Mouse (Mus musculus) layer of hippocampus, postnatal 25 days (tissue): ENCODE data around the gene Srrm2. TPM values are rescaled to one million over a fixed set of nuclear protein-coding genes. Genes with fewer than 3 reads are reported as not detected.

Source experiments
- DNase-seq, 2 experiments: peaks; one replicate each; pipeline ENCODE4 v3.0.0; 2022; ENCODE audit warnings: mixed read lengths in 2 of 2, low spot score in 1 of 2; ENCODE audit errors: extremely low spot score in 1 of 2
- microRNA-seq, 2 experiments: library from miRNA; unstranded; fragments of <30 nt; microRNA quantifications; one replicate each; pipeline ENCODE4 v1.2.0; 2021
- total RNA-seq, 2 experiments: library from RNA; stranded (reverse); gene quantifications; 2 replicates each; pipeline ENCODE4 v1.2.3; 2021

The Srrm2 gene
- total RNA-seq, 2 experiments from 2014 or later = 400 to 605 TPM

- DNase-seq = peak in 1 of 2 experiments; percentile 58
Measured at GRCm38 (mm10) chr17:23843812-23844273, 53.5 kb downstream of the Srrm2 start, which contains the start of the genes Prss32 and Prss41. Gene Prss32 (plus strand): TSS chr17:23843855. Gene Prss41 (minus strand): TSS chr17:23844172.

GRCm38 (mm10) chr17:23850028-23850427 is 59.7 kb downstream of the Srrm2 start:
- DNase-seq = no peak

GRCm38 (mm10) chr17:23850853-23851749 is 60.8 kb downstream of the Srrm2 start:
- DNase-seq = peak in 1 of 2 experiments; percentile 75

- peak in 1 of 2 experiments; percentile 33 for DNase-seq
Measured at GRCm38 (mm10) chr17:23853292-23853691, 63.0 kb downstream of the Srrm2 start.

- no peak for DNase-seq
Measured at GRCm38 (mm10) chr17:23854229-23854765, 64.0 kb downstream of the Srrm2 start.

GRCm38 (mm10) chr17:23857193-23857592 is 66.9 kb downstream of the Srrm2 start:
- no peak for DNase-seq

- no peak for DNase-seq
Measured at GRCm38 (mm10) chr17:23857913-23858312, 67.6 kb downstream of the Srrm2 start.

- DNase-seq = no peak
Measured at GRCm38 (mm10) chr17:23862926-23863325, 72.6 kb downstream of the Srrm2 start.

- DNase-seq = no peak
Measured at GRCm38 (mm10) chr17:23867756-23868155, 77.4 kb downstream of the Srrm2 start, which contains the start of gene Prss21. Gene Prss21 (plus strand): TSS chr17:23868056.

- no peak for DNase-seq
Measured at GRCm38 (mm10) chr17:23868513-23868912, 78.2 kb downstream of the Srrm2 start.

Small RNA genes within 50 kb of the gene (microRNA-seq; reads per million reads assigned to microRNA genes)
- 2.8 to 4.0 reads per million in 2 experiments for gene Mir5125

Other genes starting within 250 kb of the Srrm2 start
- 1 to 10 TPM; 5.5 to 7.6 TPM for gene Zfp213, start 226.3 kb upstream of the Srrm2 start, total RNA-seq
- 10 to 100 TPM; 30.2 to 35.1 TPM for gene Zfp13, start 191.0 kb upstream of the Srrm2 start, total RNA-seq
- gene Zscan10, start 189.7 kb upstream of the Srrm2 start, total RNA-seq = not detected
- under 1 TPM; 0.19 to 0.22 TPM for gene Mmp25, start 145.3 kb upstream of the Srrm2 start, total RNA-seq
- not detected for gene Bicdl2, start 130.0 kb upstream of the Srrm2 start, total RNA-seq
- gene Hcfc1r1, start 116.9 kb upstream of the Srrm2 start, total RNA-seq = 100 to 1,000 TPM; 119 to 129 TPM
- gene Thoc6, start 116.7 kb upstream of the Srrm2 start, total RNA-seq = 10 to 100 TPM in 1 of 2 experiments, 1 to 10 TPM in 1; 9.0 to 10.1 TPM
- 1 to 10 TPM; 5.8 to 8.8 TPM for gene Tnfrsf12a, start 113.1 kb upstream of the Srrm2 start, total RNA-seq
- not detected for gene Cldn6, start 111.3 kb upstream of the Srrm2 start, total RNA-seq
- not detected for gene Cldn9, start 106.5 kb upstream of the Srrm2 start, total RNA-seq
- gene 1520401A03Rik, start 67.7 kb upstream of the Srrm2 start, total RNA-seq = under 1 TPM; 0.17 to 0.61 TPM
- 1 to 10 TPM; 2.7 to 3.7 TPM for gene Pkmyt1, start 64.2 kb upstream of the Srrm2 start, total RNA-seq
- 10 to 100 TPM; 55.1 to 58.7 TPM for gene Paqr4, start 49.7 kb upstream of the Srrm2 start, total RNA-seq
- gene Kremen2, start 44.7 kb upstream of the Srrm2 start, total RNA-seq = under 1 TPM; 0.28 to 0.49 TPM
- 100 to 1,000 TPM; 263 to 298 TPM for gene Flywch1, start 18.9 kb upstream of the Srrm2 start, total RNA-seq
- gene Flywch2, start 4.5 kb upstream of the Srrm2 start, total RNA-seq = 10 to 100 TPM; 11.3 to 18.4 TPM
- 100 to 1,000 TPM; 381 to 387 TPM for gene Elob, start 38.6 kb downstream of the Srrm2 start, total RNA-seq
- gene Prss33, start 45.5 kb downstream of the Srrm2 start, total RNA-seq = not detected
- not detected for gene Prss32, start 53.3 kb downstream of the Srrm2 start, total RNA-seq
- gene Prss41, start 53.6 kb downstream of the Srrm2 start, total RNA-seq = 1 to 10 TPM; 1.8 to 2.0 TPM
- gene Prss21, start 77.5 kb downstream of the Srrm2 start, total RNA-seq = not detected
- not detected for gene Dcpp1, start 90.3 kb downstream of the Srrm2 start, total RNA-seq
- gene Dcpp2, start 90.3 kb downstream of the Srrm2 start, total RNA-seq = not detected
- gene Dcpp3, start 126.9 kb downstream of the Srrm2 start, total RNA-seq = not detected
- not detected for gene Sbp, start 151.1 kb downstream of the Srrm2 start, total RNA-seq
- gene Sbpl, start 164.7 kb downstream of the Srrm2 start, total RNA-seq = not detected
- under 1 TPM in 1 of 2 experiments, not detected in 1; 0.23 TPM for gene Prss30, start 190.0 kb downstream of the Srrm2 start, total RNA-seq
- not detected for gene Prss22, start 207.6 kb downstream of the Srrm2 start, total RNA-seq
- not detected for gene Prss27, start 247.6 kb downstream of the Srrm2 start, total RNA-seq